Mouse (Mus musculus) MEL (cell line): ENCODE measurements at regions not wholly inside any gene's neighbourhood (a gene's known extent, or its start where the extent isn't known, plus 50 kb on each side); places are given as distances from the start of the nearest gene placed in this dataset.

Experiments used
- DNase-seq: peaks from one replicate; pipeline ENCODE4 v3.0.0; 2011; ENCODE audit warnings: low read depth, low spot score
- H3K27ac ChIP-seq: 2 replicates; pipeline ENCODE4 v1.5.1; 2012; ENCODE audit warnings: low read depth, mild to moderate bottlenecking, control low read depth, low read length, moderate library complexity; ENCODE audit not compliant: control insufficient read depth
- H3K27me3 ChIP-seq, 2 experiments: fragments of 150-350 bp in 1 of 2; sonication (generic) in 1 of 2; 2 replicates each; pipeline ENCODE4 v1.6.1; 2012; ENCODE audit warnings: low read length in 2 of 2, mild to moderate bottlenecking in 2 of 2, improper control_type of control experiment in 1 of 2, moderate library complexity in 1 of 2; ENCODE audit not compliant: insufficient read depth in 2 of 2, control insufficient read depth in 1 of 2
- H3K36me3 ChIP-seq, 2 experiments: 2 replicates each; pipeline ENCODE4 v1.6.1; 2012 to 2014; ENCODE audit warnings: low read length in 2 of 2, improper control_type of control experiment in 1 of 2, inconsistent platforms in 1 of 2, mild to moderate bottlenecking in 1 of 2; ENCODE audit not compliant: insufficient read depth in 2 of 2, control insufficient read depth in 1 of 2
- H3K4me1 ChIP-seq, 2 experiments: fragments of 150-350 bp in 1 of 2; sonication (generic) in 1 of 2; 2 replicates each; pipeline ENCODE4 v1.6.1; 2012; ENCODE audit warnings: low read length in 2 of 2, improper control_type of control experiment in 1 of 2, mild to moderate bottlenecking in 1 of 2; ENCODE audit not compliant: insufficient read depth in 2 of 2, control insufficient read depth in 1 of 2
- H3K4me3 ChIP-seq, 2 experiments: fragments of 150-350 bp in 1 of 2; sonication (generic) in 1 of 2; 2 replicates each; pipeline ENCODE4 v1.5.1; 2012; ENCODE audit warnings: low read depth in 2 of 2, low read length in 2 of 2, mild to moderate bottlenecking in 2 of 2, moderate library complexity in 2 of 2, control low read depth in 1 of 2, improper control_type of control experiment in 1 of 2; ENCODE audit not compliant: control insufficient read depth in 1 of 2, insufficient read depth in 1 of 2
- H3K79me2 ChIP-seq: 2 replicates; pipeline ENCODE4 v1.6.1; 2012; ENCODE audit warnings: mild to moderate bottlenecking, low read length, moderate library complexity; ENCODE audit not compliant: control insufficient read depth, poor library complexity, insufficient read depth
- H3K9ac ChIP-seq: 2 replicates; pipeline ENCODE4 v1.6.1; 2012; ENCODE audit warnings: low read depth, mild to moderate bottlenecking, control low read depth, low read length, moderate library complexity; ENCODE audit not compliant: control insufficient read depth, poor library complexity, severe bottlenecking
- H3K9me3 ChIP-seq: fragments of 150-350 bp; sonication (generic); replicated peaks from 2 replicates; pipeline ENCODE4 v1.6.1; 2012; ENCODE audit warnings: mild to moderate bottlenecking, low read length, improper control_type of control experiment, moderate library complexity; ENCODE audit not compliant: insufficient read depth
- BHLHE40 ChIP-seq: IDR thresholded peaks from 2 replicates; pipeline ENCODE4 v1.6.1; 2012; ENCODE audit warnings: low read depth, mild to moderate bottlenecking, inconsistent platforms, low read length, improper control_type of control experiment, borderline replicate concordance
- CHD1 ChIP-seq: IDR thresholded peaks from 2 replicates; pipeline ENCODE4 v1.6.1; 2012; ENCODE audit warnings: low read depth, mild to moderate bottlenecking, inconsistent platforms, low read length, improper control_type of control experiment
- E2F4 ChIP-seq: IDR thresholded peaks from 2 replicates; pipeline ENCODE4 v1.6.1; 2011; ENCODE audit warnings: low read depth, low read length, improper control_type of control experiment, borderline replicate concordance
- ELF1 ChIP-seq: IDR thresholded peaks from 2 replicates; pipeline ENCODE4 v1.6.1; 2014; ENCODE audit warnings: low read depth, mild to moderate bottlenecking, inconsistent platforms, low read length, improper control_type of control experiment, moderate library complexity
- EP300 ChIP-seq, 2 experiments: IDR thresholded peaks; 2 replicates each; pipeline ENCODE4 v1.6.1; 2011; ENCODE audit warnings: improper control_type of control experiment in 2 of 2, low read length in 2 of 2, low read depth in 1 of 2, mild to moderate bottlenecking in 1 of 2
- ETS1 ChIP-seq: IDR thresholded peaks from 2 replicates; pipeline ENCODE4 v1.6.1; 2012; ENCODE audit warnings: low read depth, mild to moderate bottlenecking, inconsistent platforms, low read length, improper control_type of control experiment, moderate library complexity
- GABPA ChIP-seq: IDR thresholded peaks from 2 replicates; pipeline ENCODE4 v1.6.1; 2012; ENCODE audit warnings: low read depth, mild to moderate bottlenecking, inconsistent platforms, low read length, improper control_type of control experiment, moderate library complexity
- HCFC1 ChIP-seq: IDR thresholded peaks from 2 replicates; pipeline ENCODE4 v1.6.1; 2012; ENCODE audit warnings: low read depth, mild to moderate bottlenecking, inconsistent platforms, low read length, improper control_type of control experiment, moderate library complexity
- KAT2A ChIP-seq: conservative IDR thresholded peaks from 2 replicates; pipeline ENCODE4 v1.6.1; 2012; ENCODE audit warnings: low read depth, low read length, improper control_type of control experiment, inconsistent platforms
- MAX ChIP-seq: IDR thresholded peaks from 2 replicates; pipeline ENCODE4 v1.6.1; 2011; ENCODE audit warnings: low read length, improper control_type of control experiment
- MAZ ChIP-seq: IDR thresholded peaks from 2 replicates; pipeline ENCODE4 v1.6.1; 2012; ENCODE audit warnings: low read depth, mild to moderate bottlenecking, inconsistent platforms, low read length, improper control_type of control experiment
- MXI1 ChIP-seq: IDR thresholded peaks from 2 replicates; pipeline ENCODE4 v1.6.1; 2011; ENCODE audit warnings: mild to moderate bottlenecking, low read depth, low read length, improper control_type of control experiment
- MYB ChIP-seq: IDR thresholded peaks from 2 replicates; pipeline ENCODE4 v1.6.1; 2011; ENCODE audit warnings: mild to moderate bottlenecking, low read depth, low read length, improper control_type of control experiment
- MYC ChIP-seq: IDR thresholded peaks from 2 replicates; pipeline ENCODE4 v1.6.1; 2011; ENCODE audit warnings: low read depth, mild to moderate bottlenecking, low read length, improper control_type of control experiment, moderate library complexity
- NRF1 ChIP-seq: IDR thresholded peaks from 2 replicates; pipeline ENCODE4 v1.6.1; 2014; ENCODE audit warnings: low read depth, mild to moderate bottlenecking, inconsistent platforms, low read length, improper control_type of control experiment, moderate library complexity; ENCODE audit not compliant: poor library complexity, insufficient read depth, severe bottlenecking
- POLR2A ChIP-seq, 2 experiments: IDR thresholded peaks; 2 replicates each; pipeline ENCODE4 v1.6.1; 2011 to 2012; ENCODE audit warnings: low read length in 2 of 2, mild to moderate bottlenecking in 2 of 2, control low read depth in 1 of 2, improper control_type of control experiment in 1 of 2, low read depth in 1 of 2, moderate library complexity in 1 of 2; ENCODE audit not compliant: control insufficient read depth in 1 of 2, insufficient read depth in 1 of 2, poor library complexity in 1 of 2
- POLR2AphosphoS2 ChIP-seq: IDR thresholded peaks from 2 replicates; pipeline ENCODE4 v1.6.1; 2011; ENCODE audit warnings: low read length, improper control_type of control experiment
- RAD21 ChIP-seq: IDR thresholded peaks from 2 replicates; pipeline ENCODE4 v1.6.1; 2011; ENCODE audit warnings: mild to moderate bottlenecking, low read depth, low read length, improper control_type of control experiment
- RCOR1 ChIP-seq: IDR thresholded peaks from 2 replicates; pipeline ENCODE4 v1.6.1; 2012; ENCODE audit warnings: low read depth, mild to moderate bottlenecking, inconsistent platforms, low read length, improper control_type of control experiment
- SIN3A ChIP-seq: IDR thresholded peaks from 2 replicates; pipeline ENCODE4 v1.6.1; 2012; ENCODE audit warnings: low read length, improper control_type of control experiment, inconsistent platforms
- SMC3 ChIP-seq: IDR thresholded peaks from 2 replicates; pipeline ENCODE4 v1.6.1; 2011; ENCODE audit warnings: low read depth, low read length, improper control_type of control experiment
- TAL1 ChIP-seq: IDR thresholded peaks from 2 replicates; pipeline ENCODE4 v1.6.1; 2012; ENCODE audit warnings: mild to moderate bottlenecking, inconsistent platforms, low read length, moderate library complexity, mixed read lengths
- TBP ChIP-seq: IDR thresholded peaks from 2 replicates; pipeline ENCODE4 v1.8.0; 2011; ENCODE audit warnings: low read depth, low read length, improper control_type of control experiment
- TCF12 ChIP-seq: IDR thresholded peaks from 2 replicates; pipeline ENCODE4 v1.6.1; 2014; ENCODE audit warnings: low read depth, mild to moderate bottlenecking, inconsistent platforms, low read length, improper control_type of control experiment, moderate library complexity
- UBTF ChIP-seq: IDR thresholded peaks from 2 replicates; pipeline ENCODE4 v1.6.1; 2012; ENCODE audit warnings: low read depth, mild to moderate bottlenecking, inconsistent platforms, low read length, improper control_type of control experiment, moderate library complexity, borderline replicate concordance; ENCODE audit not compliant: insufficient read depth
- USF1 ChIP-seq: IDR thresholded peaks from 2 replicates; pipeline ENCODE4 v1.6.1; 2014; ENCODE audit warnings: low read depth, mild to moderate bottlenecking, inconsistent platforms, low read length, improper control_type of control experiment, moderate library complexity
- USF2 ChIP-seq, 2 experiments: IDR thresholded peaks; 2 replicates each; pipeline ENCODE4 v1.6.1; 2011 to 2012; ENCODE audit warnings: improper control_type of control experiment in 2 of 2, low read length in 2 of 2, borderline replicate concordance in 1 of 2, inconsistent platforms in 1 of 2, low read depth in 1 of 2, mild to moderate bottlenecking in 1 of 2; ENCODE audit not compliant: insufficient read depth in 1 of 2
- ZC3H11A ChIP-seq: IDR thresholded peaks from 2 replicates; pipeline ENCODE4 v1.6.1; 2012; ENCODE audit warnings: low read depth, mild to moderate bottlenecking, inconsistent platforms, low read length, improper control_type of control experiment
- ZKSCAN1 ChIP-seq: IDR thresholded peaks from 2 replicates; pipeline ENCODE4 v1.6.1; 2012; ENCODE audit warnings: low read depth, mild to moderate bottlenecking, inconsistent platforms, low read length, improper control_type of control experiment, moderate library complexity
- ZMIZ1 ChIP-seq: IDR thresholded peaks from 2 replicates; pipeline ENCODE4 v1.6.1; 2012; ENCODE audit warnings: low read depth, mild to moderate bottlenecking, inconsistent platforms, low read length, improper control_type of control experiment, moderate library complexity

DNA sequence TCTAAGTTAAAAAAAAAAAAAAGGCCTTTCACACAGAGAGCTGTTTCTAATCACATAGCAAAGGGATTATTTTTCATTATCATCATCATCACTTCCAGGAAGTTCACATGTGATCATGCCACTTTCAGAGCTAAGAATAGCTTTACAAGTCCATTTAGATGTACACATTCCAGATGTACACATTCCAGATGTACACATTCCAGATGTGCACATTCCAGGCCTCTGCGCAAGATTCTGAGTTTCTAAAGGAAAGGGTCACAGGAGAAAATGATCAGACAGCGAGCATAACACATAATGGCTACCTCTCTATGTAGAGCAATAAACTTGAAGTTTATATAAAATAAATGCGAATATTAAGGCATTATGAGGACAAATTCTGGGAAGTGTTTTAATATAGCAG, 795.7 kb upstream of the Cdh7 start:
- TF ChIP-seq MYB, result no peak
- TF ChIP-seq TCF12, result no peak
- TF ChIP-seq BHLHE40, result no peak
- TF ChIP-seq E2F4, result no peak
- no peak for TF ChIP-seq POLR2A (IDR thresholded peaks at IDR 0.05; ENCODE audit: control insufficient read depth in 1 of 2, insufficient read depth in 1 of 2, low read depth in 1 of 2, low read length in 2 of 2, poor library complexity in 1 of 2)
- TF ChIP-seq MXI1, result no peak
- TF ChIP-seq TAL1, result no peak
- TF ChIP-seq ZKSCAN1, result no peak
- no peak for TF ChIP-seq CHD1
- TF ChIP-seq SIN3A, result no peak
- no peak for TF ChIP-seq HCFC1
- TF ChIP-seq GABPA, result no peak
- TF ChIP-seq TBP, result no peak
- TF ChIP-seq, all 39 proteins: peak for 0
- Histone ChIP-seq H3K79me2 (no peaks in the 10 kb centered on the region), H3K9me3 (no peaks in the 10 kb centered on the region; the same call in 1 of the 2 replicates), H3K4me3 (no peak overlapping the region), H3K4me1 (no peaks in the 10 kb centered on the region), H3K27me3 (no peaks in the 10 kb centered on the region), H3K36me3 (no peaks in the 10 kb centered on the region), H3K9ac (no peak overlapping the region), H3K27ac (no peak overlapping the region)
- DNase-seq, result no peak

DNA sequence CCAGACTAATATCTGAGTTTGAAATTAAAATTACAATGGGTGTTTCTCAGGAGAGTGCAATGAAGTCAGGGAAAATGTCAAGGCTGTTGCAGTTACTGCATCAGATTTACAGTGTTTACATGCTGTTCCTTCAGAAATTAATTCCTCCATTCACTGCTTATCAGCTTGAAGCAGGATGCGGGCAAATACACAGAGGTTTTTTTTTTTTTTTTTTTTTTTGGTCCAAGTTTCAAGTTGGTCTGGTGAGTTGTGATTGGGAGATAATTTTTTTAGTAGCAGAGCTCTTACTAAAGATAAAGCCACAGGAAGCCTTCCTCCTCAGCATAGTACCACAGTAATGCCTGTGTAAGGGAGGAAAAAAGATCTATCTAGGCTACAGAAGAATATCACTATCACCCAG, 762.1 kb upstream of the Cdh7 start:
- H3K9ac ChIP-seq, result no peak overlapping the region
- peaks cover 0 to 3% of the 10 kb centered on the region in 2 experiments; a peak in 2 of 4 replicates for H3K36me3 ChIP-seq
- peak; percentile 5 for DNase-seq
- H3K9me3 ChIP-seq, result no peaks in the 10 kb centered on the region
- no peak overlapping the region for H3K27ac ChIP-seq
- H3K79me2 ChIP-seq, result no peaks in the 10 kb centered on the region
- H3K27me3 ChIP-seq, result no peaks in the 10 kb centered on the region
- no peak overlapping the region for H3K4me3 ChIP-seq
- H3K4me1 ChIP-seq, result no peaks in the 10 kb centered on the region
- TF ChIP-seq USF1 (no peak), USF2 (IDR thresholded peaks at IDR 0.05; ENCODE audit: borderline replicate concordance in 1 of 2, insufficient read depth in 1 of 2, low read depth in 1 of 2, low read length in 2 of 2) (no peak), GABPA (no peak), RCOR1 (peak; percentile 92), ZKSCAN1 (no peak; the same call in 1 of the 2 replicates), CHD1 (no peak), UBTF (no peak), ZC3H11A (no peak), SIN3A (no peak), KAT2A (no peak), MYB (no peak), MYC (no peak), POLR2A (IDR thresholded peaks at IDR 0.05; ENCODE audit: control insufficient read depth in 1 of 2, insufficient read depth in 1 of 2, low read depth in 1 of 2, low read length in 2 of 2, poor library complexity in 1 of 2) (no peak), MAX (no peak), POLR2AphosphoS2 (no peak), ETS1 (peak; percentile 52), ELF1 (no peak), MAZ (no peak), NRF1 (no peak), RAD21 (no peak), E2F4 (no peak), EP300 (IDR thresholded peaks at IDR 0.05; ENCODE audit: low read depth in 1 of 2, low read length in 2 of 2) (peak in 1 of 2 experiments; percentile 59; a peak in 1 of 4 replicates), TBP (no peak), ZMIZ1 (no peak), BHLHE40 (peak; percentile 64; the same call in 1 of the 2 replicates), MXI1 (no peak), SMC3 (no peak), HCFC1 (no peak)
